Comparison of ENCODE assay signal across 9 mouse cellular contexts in the genomic region with DNA sequence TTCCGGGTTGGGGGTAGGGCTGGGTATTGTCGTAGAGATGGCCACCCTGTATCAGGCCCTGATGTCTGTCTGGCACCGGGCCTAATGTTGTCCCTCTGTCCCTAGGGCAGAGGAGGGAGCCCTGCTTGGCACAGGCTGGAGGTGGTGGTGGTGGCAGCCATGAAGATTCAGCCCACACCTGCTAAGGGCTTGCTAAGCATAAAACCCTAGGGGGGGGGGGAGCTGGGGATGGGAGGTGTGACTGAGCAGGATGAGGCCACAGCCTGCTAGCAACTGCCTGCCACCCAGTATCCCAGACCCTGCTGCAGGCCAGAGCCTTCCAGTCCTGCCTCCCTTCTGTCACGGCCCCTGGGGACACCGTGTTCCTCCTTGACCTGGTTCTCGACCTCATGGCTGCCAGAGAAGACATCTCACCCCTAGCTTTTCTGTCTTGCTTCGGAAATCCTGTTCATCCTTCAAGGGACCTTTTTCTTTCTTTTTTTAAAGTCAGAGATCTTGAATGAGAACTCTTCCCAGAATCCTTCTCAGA. TPM values are rescaled to one million over a fixed set of nuclear protein-coding genes. Genes with fewer than 3 reads are reported as not detected.
DNase-seq lines count a peak whose midpoint lies in the region; ATAC-seq lines count a peak whose summit lies in the region.
"Had no signal": no experiment of that assay in that cellular context is flagged by ENCODE, and none has a peak within 500 bp of the region (broad histone marks: within the 10 kb centered on the region; RNA-seq: fewer than 3 reads in every experiment).

No protein-coding gene starts in this region.

- H3K9me3 ChIP-seq in forebrain, embryonic 12.5 days: no peaks in the 10 kb centered on the region
- no peaks in the 10 kb centered on the region for H3K9me3 ChIP-seq in forebrain, embryonic 14.5 days (replicated peaks; ENCODE audit: control insufficient read depth, low read length)
- H3K9me3 ChIP-seq in heart, embryonic 14.5 days (ENCODE audit: control insufficient read depth, low read length): no peaks in the 10 kb centered on the region
- H3K9me3 ChIP-seq in stomach, embryonic 14.5 days (ENCODE audit: control insufficient read depth, low read depth, low read length): no peaks in the 10 kb centered on the region
- H3K9me3 ChIP-seq: liver, embryonic 13.5 days had no signal

- 0 out of 2 replicates have a peak overlapping the region, but pooled peaks have one; percentile 26 for H3K9ac ChIP-seq in forebrain, embryonic 12.5 days
- no peak overlapping the region for H3K9ac ChIP-seq in forebrain, embryonic 14.5 days (ENCODE audit: low read length)
- peak overlapping the region; percentile 25; the same call in 1 of the 2 replicates for H3K9ac ChIP-seq in heart, embryonic 14.5 days (ENCODE audit: low read length)
- no peak overlapping the region; the same call in 1 of the 2 replicates for H3K9ac ChIP-seq in stomach, embryonic 14.5 days (replicated peaks; ENCODE audit: low read depth, low read length)
- H3K9ac ChIP-seq: liver, embryonic 13.5 days had no signal

- WGBS in forebrain, embryonic 12.5 days: 35% methylated on average over 7 of the region's 7 CpGs
- WGBS in forebrain, embryonic 14.5 days: 52% methylated on average over 6 of the region's 7 CpGs
- 33% methylated on average over 6 of the region's 7 CpGs for WGBS in heart, embryonic 14.5 days
- whole genome bisulfite sequencing in stomach, embryonic 14.5 days: 29% methylated on average over 7 of the region's 7 CpGs

- peaks cover 63% of the 10 kb centered on the region for H3K4me1 ChIP-seq in forebrain, embryonic 12.5 days
- H3K4me1 ChIP-seq in forebrain, embryonic 14.5 days (ENCODE audit: control insufficient read depth, insufficient read depth, low read length): peaks cover 34% of the 10 kb centered on the region
- H3K4me1 ChIP-seq in heart, embryonic 14.5 days (ENCODE audit: control insufficient read depth in 2 of 2, insufficient read depth in 2 of 2, low read length in 2 of 2): peaks cover 48 to 78% of the 10 kb centered on the region in 2 experiments
- H3K4me1 ChIP-seq in stomach, embryonic 14.5 days (ENCODE audit: control insufficient read depth, insufficient read depth, low read length): peaks cover 51% of the 10 kb centered on the region

- H3K4me2 ChIP-seq in forebrain, embryonic 12.5 days: no peak overlapping the region; the same call in 1 of the 2 replicates
- no peak overlapping the region for H3K4me2 ChIP-seq in forebrain, embryonic 14.5 days (ENCODE audit: low read length)
- H3K4me2 ChIP-seq in heart, embryonic 14.5 days (ENCODE audit: low read length): no peak overlapping the region
- no peak overlapping the region for H3K4me2 ChIP-seq in stomach, embryonic 14.5 days (replicated peaks; ENCODE audit: low read depth, low read length)

- H3K27me3 ChIP-seq in forebrain, embryonic 12.5 days: peaks cover 2% of the 10 kb centered on the region; the same call in 1 of the 2 replicates
- no peaks in the 10 kb centered on the region for H3K27me3 ChIP-seq in forebrain, embryonic 14.5 days (replicated peaks; ENCODE audit: control insufficient read depth, insufficient read depth, low read length)
- no peaks in the 10 kb centered on the region for H3K27me3 ChIP-seq in heart, embryonic 14.5 days (ENCODE audit: control insufficient read depth, insufficient read depth, low read length)
- H3K27me3 ChIP-seq in stomach, embryonic 14.5 days (ENCODE audit: control insufficient read depth, insufficient read depth, low read length): no peaks in the 10 kb centered on the region

- no peak for DNase-seq in forebrain, embryonic 14.5 days (ENCODE audit: low spot score)
- DNase-seq in lung, postnatal 10 days: peak; percentile 35
- DNase-seq in lung, adult 18-20 months: no peak
- DNase-seq in right cerebral cortex, postnatal 25 days: no peak
- no peak for DNase-seq in left cerebral cortex, adult 18-20 months (ENCODE audit: low spot score in 2 of 2)
- DNase-seq: liver, embryonic 13.5 days had no signal

- H3K4me3 ChIP-seq in forebrain, embryonic 12.5 days (replicated peaks): no peak overlapping the region
- no peak overlapping the region for H3K4me3 ChIP-seq in forebrain, embryonic 14.5 days (ENCODE audit: low read depth, low read length)
- H3K4me3 ChIP-seq in heart, embryonic 14.5 days (ENCODE audit: control insufficient read depth in 1 of 2, insufficient read depth in 1 of 2, low read depth in 1 of 2, low read length in 2 of 2): no peak overlapping the region
- no peak overlapping the region for H3K4me3 ChIP-seq in stomach, embryonic 14.5 days (ENCODE audit: low read depth, low read length)
- H3K4me3 ChIP-seq: liver, embryonic 13.5 days had no signal

- H3K27ac ChIP-seq in forebrain, embryonic 12.5 days: peak overlapping the region; percentile 80
- no peak overlapping the region for H3K27ac ChIP-seq in forebrain, embryonic 14.5 days (ENCODE audit: low read depth, low read length)
- H3K27ac ChIP-seq in heart, embryonic 14.5 days (replicated peaks in 1 of 2; ENCODE audit: control insufficient read depth in 1 of 2, insufficient read depth in 1 of 2, low read depth in 2 of 2, low read length in 2 of 2): peak overlapping the region; percentile 14 to 85; a peak in 3 of 4 replicates
- peak overlapping the region; percentile 88 for H3K27ac ChIP-seq in stomach, embryonic 14.5 days (ENCODE audit: low read length)

- no peaks in the 10 kb centered on the region for H3K36me3 ChIP-seq in forebrain, embryonic 12.5 days (replicated peaks)
- no peaks in the 10 kb centered on the region for H3K36me3 ChIP-seq in forebrain, embryonic 14.5 days (ENCODE audit: control insufficient read depth, insufficient read depth, low read length)
- H3K36me3 ChIP-seq in heart, embryonic 14.5 days (ENCODE audit: control insufficient read depth, insufficient read depth, low read length): peaks cover 31% of the 10 kb centered on the region
- H3K36me3 ChIP-seq in stomach, embryonic 14.5 days (ENCODE audit: control insufficient read depth, insufficient read depth, low read length): peaks cover 9% of the 10 kb centered on the region; the same call in 1 of the 2 replicates
- H3K36me3 ChIP-seq: liver, embryonic 13.5 days had no signal

- no peak for ATAC-seq in forebrain, embryonic 12.5 days (ENCODE audit: low FRiP score)
- no peak for ATAC-seq in forebrain, embryonic 14.5 days
- no peak for ATAC-seq in heart, embryonic 14.5 days (ENCODE audit: insufficient number of reproducible peaks, insufficient read depth, low FRiP score, low read depth)
- ATAC-seq in stomach, embryonic 14.5 days (ENCODE audit: insufficient number of reproducible peaks, insufficient read depth, low FRiP score, low read depth): no peak

RNA-seq across cellular contexts. Expression of a gene that starts 27.0 kb away (rescaled TPM):
- polyA plus RNA-seq in forebrain, embryonic 12.5 days (2016; fragmentation: Nextera tagmentation; extraction: Ambion mirVana): 0.24 and 0.47 TPM in 2 replicates
- 0.27 and 0.28 TPM in 2 replicates for polyA plus RNA-seq in forebrain, embryonic 14.5 days (2014; fragmentation: Nextera tagmentation; extraction: Ambion mirVana)
- polyA plus RNA-seq in heart, embryonic 14.5 days (2014; fragmentation: Nextera tagmentation; extraction: Ambion mirVana): 1.00 and 2.3 TPM in 2 replicates
- not detected in 2 replicates for polyA plus RNA-seq in stomach, embryonic 14.5 days (2014; fragmentation: Nextera tagmentation; extraction: Ambion mirVana)
- total RNA-seq in left cerebral cortex, adult 18-20 months (2021): 1 to 10 TPM; 1.8 to 2.0 TPM
- polyA plus RNA-seq: liver, embryonic 13.5 days had no signal

RNA-seq across cellular contexts. Expression of a gene that starts 28.2 kb away (rescaled TPM):
- 14.0 and 16.4 TPM in 2 replicates for polyA plus RNA-seq in forebrain, embryonic 12.5 days (2016; fragmentation: Nextera tagmentation; extraction: Ambion mirVana)
- polyA plus RNA-seq in forebrain, embryonic 14.5 days (2014; fragmentation: Nextera tagmentation; extraction: Ambion mirVana): 8.2 and 9.8 TPM in 2 replicates
- 31.4 and 33.4 TPM in 2 replicates for polyA plus RNA-seq in heart, embryonic 14.5 days (2014; fragmentation: Nextera tagmentation; extraction: Ambion mirVana)
- polyA plus RNA-seq in stomach, embryonic 14.5 days (2014; fragmentation: Nextera tagmentation; extraction: Ambion mirVana): 54.0 and 56.8 TPM in 2 replicates
- 10 to 100 TPM; 14.4 to 14.9 TPM for total RNA-seq in left cerebral cortex, adult 18-20 months (2021)

RNA-seq across cellular contexts. Expression of a gene that starts 48.2 kb away (rescaled TPM):
- 38.0 and 43.1 TPM in 2 replicates for polyA plus RNA-seq in forebrain, embryonic 12.5 days (2016; fragmentation: Nextera tagmentation; extraction: Ambion mirVana)
- polyA plus RNA-seq in forebrain, embryonic 14.5 days (2014; fragmentation: Nextera tagmentation; extraction: Ambion mirVana): 14.1 and 16.4 TPM in 2 replicates
- polyA plus RNA-seq in heart, embryonic 14.5 days (2014; fragmentation: Nextera tagmentation; extraction: Ambion mirVana): 15.6 and 17.5 TPM in 2 replicates
- polyA plus RNA-seq in stomach, embryonic 14.5 days (2014; fragmentation: Nextera tagmentation; extraction: Ambion mirVana): 31.4 and 32.6 TPM in 2 replicates
- total RNA-seq in left cerebral cortex, adult 18-20 months (2021): under 1 TPM; 0.33 to 0.45 TPM

Comparison
In these comparisons a context has a peak if more than half of its experiments do, and no peak if none do; other contexts are left out.
1. H3K9ac ChIP-seq: peak in forebrain, embryonic 12.5 days (single experiment) and heart, embryonic 14.5 days (single experiment); none in forebrain, embryonic 14.5 days (single experiment) and stomach, embryonic 14.5 days (single experiment).